ENCODE assay signal across 9 mouse cellular contexts in genomic region chr11:90675479-90676110, GRCm38 (mm10). TPM values are rescaled to one million over a fixed set of nuclear protein-coding genes. Genes with fewer than 3 reads are reported as not detected.
DNase-seq lines count a peak whose midpoint lies in the region; ATAC-seq lines count a peak whose summit lies in the region.
"Had no signal": no experiment of that assay in that cellular context is flagged by ENCODE, and none has a peak within 500 bp of the region (broad histone marks: within the 10 kb centered on the region; RNA-seq: fewer than 3 reads in every experiment).

No protein-coding gene starts in this region.

- DNase-seq in midbrain, embryonic 11.5 days (ENCODE audit: low spot score, missing footprints), result peak; percentile 23
- DNase-seq in midbrain, embryonic 10.5 days (ENCODE audit: low spot score), result no peak
- peak; percentile 76 for DNase-seq in c-Kit-negative CD71-positive TER-119-positive erythroid progenitor cells, embryonic 14.5 days (ENCODE audit: low read depth, low spot score)
- peak; percentile 23 for DNase-seq in induced T-regulatory cell, adult 2 months (ENCODE audit: low read depth)
- no peak for DNase-seq in right cerebral cortex, postnatal 25 days
- no peak for DNase-seq in retina, postnatal 1 day
- DNase-seq: thymus, postnatal 4 days had no signal

- no peaks in the 10 kb centered on the region for H3K36me3 ChIP-seq in midbrain, embryonic 11.5 days (ENCODE audit: control insufficient read depth, insufficient read depth, low read length)
- H3K36me3 ChIP-seq in midbrain, embryonic 10.5 days, result peaks cover 10% of the 10 kb centered on the region; the same call in 1 of the 2 replicates
- H3K36me3 ChIP-seq: lung, embryonic 15.5 days had no signal

- H3K4me3 ChIP-seq in midbrain, embryonic 11.5 days (ENCODE audit: low read depth, low read length), result no peak overlapping the region
- H3K4me3 ChIP-seq in midbrain, embryonic 10.5 days, result no peak overlapping the region
- H3K4me3 ChIP-seq: lung, embryonic 15.5 days had no signal

- ATAC-seq in midbrain, embryonic 11.5 days (ENCODE audit: low FRiP score), result no peak
- peak; percentile 97 for ATAC-seq in megakaryocyte progenitor cell, adult 5-6 weeks (replicated peaks; ENCODE audit: poor library complexity)

- 85% methylated on average over 5 of the region's 5 CpGs for WGBS in midbrain, embryonic 11.5 days
- whole genome bisulfite sequencing in midbrain, embryonic 10.5 days, result 84% methylated on average over 5 of the region's 5 CpGs

- no peaks in the 10 kb centered on the region for H3K27me3 ChIP-seq in midbrain, embryonic 11.5 days (ENCODE audit: control insufficient read depth, insufficient read depth, low read length)
- no peaks in the 10 kb centered on the region for H3K27me3 ChIP-seq in midbrain, embryonic 10.5 days (ENCODE audit: low read depth, poor library complexity, severe bottlenecking)
- H3K27me3 ChIP-seq: lung, embryonic 15.5 days had no signal

- H3K4me1 ChIP-seq in midbrain, embryonic 11.5 days (ENCODE audit: control insufficient read depth, insufficient read depth, low read length), result no peaks in the 10 kb centered on the region
- H3K4me1 ChIP-seq in midbrain, embryonic 10.5 days, result peaks cover 13% of the 10 kb centered on the region

- no peaks in the 10 kb centered on the region for H3K9me3 ChIP-seq in midbrain, embryonic 11.5 days (ENCODE audit: control insufficient read depth, low read length)
- no peaks in the 10 kb centered on the region for H3K9me3 ChIP-seq in midbrain, embryonic 10.5 days (replicated peaks)
- H3K9me3 ChIP-seq: lung, embryonic 15.5 days had no signal

- H3K4me2 ChIP-seq in midbrain, embryonic 11.5 days, result no peak overlapping the region
- H3K4me2 ChIP-seq: lung, embryonic 15.5 days had no signal

- H3K9ac ChIP-seq in midbrain, embryonic 11.5 days (ENCODE audit: low read length), result no peak overlapping the region
- H3K9ac ChIP-seq: lung, embryonic 15.5 days had no signal

- no peak overlapping the region for H3K27ac ChIP-seq in midbrain, embryonic 11.5 days (ENCODE audit: low read depth, low read length)
- no peak overlapping the region for H3K27ac ChIP-seq in midbrain, embryonic 10.5 days (replicated peaks)
- H3K27ac ChIP-seq: lung, embryonic 15.5 days had no signal

RNA-seq across cellular contexts. Expression of gene Tom1l1, which starts 12.6 kb away (rescaled TPM):
- 17.4 and 18.7 TPM in 2 replicates for polyA plus RNA-seq in midbrain, embryonic 11.5 days (2014; fragmentation: Nextera tagmentation; extraction: Ambion mirVana)
- 17.7 and 20.8 TPM in 2 replicates for polyA plus RNA-seq in midbrain, embryonic 10.5 days (2016; fragmentation: Nextera tagmentation; extraction: Ambion mirVana)
- 7.9 and 10.2 TPM in 2 replicates for total RNA-seq in megakaryocyte progenitor cell, adult 5-6 weeks (2015)
- 9.8 and 15.6 TPM in 2 replicates for total RNA-seq in megakaryocyte progenitor cell, adult 5-6 weeks (2017)

RNA-seq across cellular contexts. Expression of gene Cox11, which starts 37.6 kb away (rescaled TPM):
- 24.6 and 26.4 TPM in 2 replicates for polyA plus RNA-seq in midbrain, embryonic 11.5 days (2014; fragmentation: Nextera tagmentation; extraction: Ambion mirVana)
- polyA plus RNA-seq in midbrain, embryonic 10.5 days (2016; fragmentation: Nextera tagmentation; extraction: Ambion mirVana), result 31.0 and 34.7 TPM in 2 replicates
- 29.9 and 35.5 TPM in 2 replicates for total RNA-seq in megakaryocyte progenitor cell, adult 5-6 weeks (2015)
- total RNA-seq in megakaryocyte progenitor cell, adult 5-6 weeks (2017), result 15.5 and 17.2 TPM in 2 replicates

RNA-seq across cellular contexts. Expression of gene Stxbp4, which starts 37.7 kb away (rescaled TPM):
- polyA plus RNA-seq in midbrain, embryonic 11.5 days (2014; fragmentation: Nextera tagmentation; extraction: Ambion mirVana), result 36.5 and 41.8 TPM in 2 replicates
- 36.4 and 37.6 TPM in 2 replicates for polyA plus RNA-seq in midbrain, embryonic 10.5 days (2016; fragmentation: Nextera tagmentation; extraction: Ambion mirVana)
- 5.0 and 7.4 TPM in 2 replicates for total RNA-seq in megakaryocyte progenitor cell, adult 5-6 weeks (2015)
- total RNA-seq in megakaryocyte progenitor cell, adult 5-6 weeks (2017), result 2.7 and 4.4 TPM in 2 replicates

Comparison
In these comparisons a context has a peak if more than half of its experiments do, and no peak if none do; other contexts are left out.
1. DNase-seq: peak in midbrain, embryonic 11.5 days (single experiment), c-Kit-negative CD71-positive TER-119-positive erythroid progenitor cells, embryonic 14.5 days (single experiment) and induced T-regulatory cell, adult 2 months (single experiment); none in midbrain, embryonic 10.5 days (single experiment), right cerebral cortex, postnatal 25 days (single experiment) and retina, postnatal 1 day (single experiment).